Mouse (Mus musculus) midbrain, embryonic 11.5 days (tissue): ENCODE measurements around the gene Opn1sw. TPM values are rescaled to one million over a fixed set of nuclear protein-coding genes. Genes with fewer than 3 reads are reported as not detected.
"Not testable (repeated sequence)": the region's sequence is repeated elsewhere in the genome, so short reads cannot be mapped to it uniquely, and the experiment has no call there.

Experiments
- ATAC-seq: fragments of 200-750 bp; cut with Nextera tagmentation; 2 replicates; pipeline ENCODE4 v1.8.0; 2017; ENCODE audit warnings: moderate TSS enrichment, moderate library complexity; ENCODE audit not compliant: low FRiP score
- DNase-seq: peaks from one replicate; pipeline ENCODE4 v3.0.0; 2015; ENCODE audit warnings: low spot score; ENCODE audit errors: missing footprints
- H3K27ac ChIP-seq: fragments of 300-500 bp; sonication (generic); 2 replicates; pipeline ENCODE4 v1.5.1; 2014; ENCODE audit warnings: low read depth, low read length
- H3K27me3 ChIP-seq: fragments of 300-500 bp; sonication (generic); 2 replicates; pipeline ENCODE4 v1.6.1; 2014; ENCODE audit warnings: mild to moderate bottlenecking, low read length, moderate library complexity, mixed read lengths; ENCODE audit not compliant: control insufficient read depth, insufficient read depth
- H3K36me3 ChIP-seq: fragments of 300-500 bp; sonication (generic); 2 replicates; pipeline ENCODE4 v1.6.1; 2014; ENCODE audit warnings: mild to moderate bottlenecking, low read length, moderate library complexity, mixed read lengths; ENCODE audit not compliant: control insufficient read depth, insufficient read depth
- H3K4me1 ChIP-seq: fragments of 300-500 bp; sonication (generic); 2 replicates; pipeline ENCODE4 v1.6.1; 2014; ENCODE audit warnings: low read length; ENCODE audit not compliant: control insufficient read depth, insufficient read depth
- H3K4me2 ChIP-seq: fragments of 300-500 bp; sonication (generic); 2 replicates; pipeline ENCODE4 v1.6.1; 2014; ENCODE audit warnings: mild to moderate bottlenecking, moderate library complexity
- H3K4me3 ChIP-seq: fragments of 300-500 bp; sonication (generic); 2 replicates; pipeline ENCODE4 v1.5.1; 2014; ENCODE audit warnings: low read depth, low read length
- H3K9ac ChIP-seq: fragments of 300-500 bp; sonication (generic); 2 replicates; pipeline ENCODE4 v1.6.1; 2014; ENCODE audit warnings: low read length
- H3K9me3 ChIP-seq: fragments of 300-500 bp; sonication (generic); 2 replicates; pipeline ENCODE4 v1.6.1; 2016; ENCODE audit warnings: low read length; ENCODE audit not compliant: control insufficient read depth
- WGBS: fragments of 180-500 bp; shearing (Covaris S2); extraction: QIAGEN DNeasy Blood & Tissue Kit; methylation state at CpG from one replicate; pipeline ENCODE4 v1.1.7; 2014; 5-methylcytosine and 5-hydroxymethylcytosine counted together
- polyA plus RNA-seq: library from polyadenylated mRNA; unstranded; fragments of >200 nt; fragmentation: Nextera tagmentation; extraction: Ambion mirVana; gene quantifications from 2 replicates; pipeline ENCODE4 v1.2.1, GENCODE M21; 2014

The Opn1sw gene
- polyA plus RNA-seq, 1 experiment from 2014 or later: 0.25 TPM

GRCm38 (mm10) chr6:29399851-29400250 is 11.6 kb upstream of the Opn1sw start:
- Histone ChIP-seq H3K36me3 (no peaks in the 10 kb centered on the region), H3K4me1 (peaks cover 4% of the 10 kb centered on the region), H3K9me3 (no peaks in the 10 kb centered on the region), H3K4me2 (no peak overlapping the region), H3K27me3 (peaks cover 5% of the 10 kb centered on the region; the same call in 1 of the 2 replicates), H3K27ac (no peak overlapping the region), H3K9ac (no peak overlapping the region), H3K4me3 (no peak overlapping the region)
- ATAC-seq: no peak
- WGBS: 80% methylated on average over 4 of the region's 4 CpGs
- DNase-seq: no peak

- no peak for DNase-seq
- H3K9me3 ChIP-seq: no peaks in the 10 kb centered on the region
- peaks cover 4% of the 10 kb centered on the region for H3K4me1 ChIP-seq
- H3K9ac ChIP-seq: peak overlapping the region; percentile 78
- peaks cover 5% of the 10 kb centered on the region; the same call in 1 of the 2 replicates for H3K27me3 ChIP-seq
- no peak overlapping the region for H3K27ac ChIP-seq
- ATAC-seq: peak; percentile 46; the same call in 1 of the 2 replicates
- peak overlapping the region; percentile 81 for H3K4me2 ChIP-seq
- peak overlapping the region; percentile 64 for H3K4me3 ChIP-seq
- no peaks in the 10 kb centered on the region for H3K36me3 ChIP-seq
- WGBS: 5% methylated on average over 6 of the region's 6 CpGs
Measured at GRCm38 (mm10) chr6:29397575-29397974, 9.3 kb upstream of the Opn1sw start.

- peak; percentile 86 for ATAC-seq
- Histone ChIP-seq H3K27ac (no peak overlapping the region; the same call in 1 of the 2 replicates), H3K9me3 (no peaks in the 10 kb centered on the region), H3K9ac (peak overlapping the region; percentile 78), H3K36me3 (no peaks in the 10 kb centered on the region), H3K4me3 (peak overlapping the region; percentile 64), H3K4me2 (peak overlapping the region; percentile 81), H3K27me3 (peaks cover 5% of the 10 kb centered on the region; the same call in 1 of the 2 replicates), H3K4me1 (peaks cover 4% of the 10 kb centered on the region)
- WGBS: 1% methylated on average over 24 of the region's 24 CpGs
- DNase-seq: peak; percentile 95
Measured at GRCm38 (mm10) chr6:29396714-29397540, 8.7 kb upstream of the Opn1sw start.

GRCm38 (mm10) chr6:29395910-29396713 is 7.8 kb upstream of the Opn1sw start, which contains the start of gene Ccdc136:
Gene Ccdc136, plus strand, starts transcription at chr6:29396309.
- WGBS: under 1% methylated on average over 37 of the region's 49 CpGs
- H3K27ac ChIP-seq: no peak within 1 kb of the TSS; the same call in 1 of the 2 replicates
- peak within 1 kb of the TSS; percentile 64 for H3K4me3 ChIP-seq

GRCm38 (mm10) chr6:29394286-29394685 is 6.0 kb upstream of the Opn1sw start:
- Histone ChIP-seq H3K9ac (no peak overlapping the region), H3K4me3 (no peak overlapping the region), H3K36me3 (no peaks in the 10 kb centered on the region), H3K4me2 (no peak overlapping the region), H3K9me3 (no peaks in the 10 kb centered on the region), H3K27ac (no peak overlapping the region), H3K4me1 (peaks cover 4% of the 10 kb centered on the region), H3K27me3 (peaks cover 5% of the 10 kb centered on the region; the same call in 1 of the 2 replicates)
- WGBS: 50% methylated on average over 1 of the region's 1 CpGs
- no peak for DNase-seq
- ATAC-seq: no peak

More at GRCm38 (mm10) chr6:29395910-29396713, 7.8 kb upstream of the Opn1sw start, which contains the start of gene Ccdc136:
- no peaks in the 10 kb centered on the region for H3K36me3 ChIP-seq
- peak; percentile 91 for ATAC-seq
- H3K9me3 ChIP-seq: no peaks in the 10 kb centered on the region
- peak; percentile 95 for DNase-seq
- H3K4me1 ChIP-seq: peaks cover 4% of the 10 kb centered on the region
- peaks cover 5% of the 10 kb centered on the region; the same call in 1 of the 2 replicates for H3K27me3 ChIP-seq
- peak within 1 kb of the TSS; percentile 78 for H3K9ac ChIP-seq
- H3K4me2 ChIP-seq: peak within 1 kb of the TSS; percentile 81

GRCm38 (mm10) chr6:29391802-29392201 is 3.5 kb upstream of the Opn1sw start:
- peaks cover 4% of the 10 kb centered on the region for H3K4me1 ChIP-seq
- peaks cover 7% of the 10 kb centered on the region; the same call in 1 of the 2 replicates for H3K27me3 ChIP-seq
- WGBS: 77% methylated on average over 4 of the region's 4 CpGs
- H3K4me2 ChIP-seq: no peak overlapping the region
- no peak overlapping the region for H3K4me3 ChIP-seq
- H3K9ac ChIP-seq: no peak overlapping the region
- H3K9me3 ChIP-seq: no peaks in the 10 kb centered on the region
- DNase-seq: no peak
- H3K36me3 ChIP-seq: no peaks in the 10 kb centered on the region
- no peak overlapping the region for H3K27ac ChIP-seq
- ATAC-seq: no peak

GRCm38 (mm10) chr6:29391241-29391640 is 3.0 kb upstream of the Opn1sw start:
- not testable (repeated sequence) for H3K27ac ChIP-seq, H3K36me3 ChIP-seq, H3K9me3 ChIP-seq, H3K4me2 ChIP-seq, H3K9ac ChIP-seq, H3K27me3 ChIP-seq, H3K4me3 ChIP-seq, DNase-seq, ATAC-seq, H3K4me1 ChIP-seq
- WGBS: 82% methylated on average over 8 of the region's 8 CpGs

- not testable (repeated sequence) for H3K4me2 ChIP-seq, H3K4me3 ChIP-seq, DNase-seq, H3K9ac ChIP-seq, H3K27ac ChIP-seq, H3K9me3 ChIP-seq, H3K36me3 ChIP-seq, ATAC-seq, H3K27me3 ChIP-seq, H3K4me1 ChIP-seq
- WGBS: 93% methylated on average over 1 of the region's 1 CpGs
Measured at GRCm38 (mm10) chr6:29390500-29390899, 2.2 kb upstream of the Opn1sw start.
